Mouse (Mus musculus) adrenal gland, postnatal 36 days (tissue): ENCODE data around the gene Rorb. TPM values are rescaled to one million over a fixed set of nuclear protein-coding genes. Genes with fewer than 3 reads are reported as not detected.

Experiments
- DNase-seq, 2 experiments: peaks; one replicate each; pipeline ENCODE4 v3.0.0; 2021; ENCODE audit warnings: mixed read lengths in 1 of 2
- total RNA-seq, 2 experiments: library from RNA; stranded (reverse); gene quantifications; 2 replicates each; pipeline ENCODE4 v1.2.3; 2021

The Rorb gene
- total RNA-seq, 2 experiments from 2014 or later: 0.23 to 0.26 TPM

DNA sequence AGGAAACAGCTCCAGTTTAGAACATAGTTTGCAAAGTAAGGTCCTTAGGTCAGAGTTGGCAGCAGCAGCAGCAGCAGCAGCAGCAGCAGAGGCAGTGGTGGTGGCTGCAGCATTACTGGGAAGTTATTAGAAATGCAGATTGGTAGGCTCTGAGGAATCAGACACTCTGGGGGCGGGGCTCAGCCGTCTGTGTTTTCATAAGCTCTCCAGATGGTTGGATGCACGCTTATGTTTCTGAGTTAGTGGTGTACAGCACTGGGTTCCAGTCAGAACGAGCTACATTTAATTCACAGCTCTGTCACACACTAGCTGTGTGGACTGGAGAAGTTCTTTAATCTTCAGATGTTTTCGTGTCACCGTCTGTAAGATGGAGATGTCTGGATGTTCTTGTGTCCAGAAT lies 105.9 kb downstream of the Rorb start:
- no peak for DNase-seq

DNA sequence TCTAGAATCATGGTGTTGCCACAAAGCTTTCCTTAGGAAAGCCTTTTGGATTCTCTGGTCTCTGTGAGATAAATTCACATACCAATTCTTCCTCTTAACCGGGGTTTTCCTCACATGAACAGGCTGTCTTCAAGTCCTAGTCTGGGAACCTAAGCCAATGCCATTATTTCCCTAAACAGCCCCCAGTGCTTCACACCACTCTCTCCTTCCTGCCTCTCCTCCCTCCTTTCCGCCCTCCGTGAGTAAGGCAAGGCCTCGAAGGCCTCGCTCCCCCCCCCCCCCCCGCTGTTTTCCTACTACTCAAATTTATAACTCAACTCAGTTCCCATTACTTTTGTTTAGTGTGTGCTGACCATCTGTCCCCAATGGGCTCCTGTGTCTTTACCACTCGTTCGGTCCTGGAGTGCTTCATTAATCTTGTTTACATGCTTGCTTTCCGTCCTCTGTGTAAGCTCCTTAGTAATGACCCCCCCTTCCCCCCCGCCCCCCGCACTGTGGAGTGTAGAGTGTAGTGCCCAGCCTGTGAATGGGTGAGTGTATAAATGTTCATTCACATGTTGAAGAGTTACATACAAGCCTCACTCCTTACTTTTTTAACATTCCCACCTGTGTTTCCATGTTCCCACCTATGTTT lies 106.9 kb downstream of the Rorb start:
- DNase-seq: no peak

DNA sequence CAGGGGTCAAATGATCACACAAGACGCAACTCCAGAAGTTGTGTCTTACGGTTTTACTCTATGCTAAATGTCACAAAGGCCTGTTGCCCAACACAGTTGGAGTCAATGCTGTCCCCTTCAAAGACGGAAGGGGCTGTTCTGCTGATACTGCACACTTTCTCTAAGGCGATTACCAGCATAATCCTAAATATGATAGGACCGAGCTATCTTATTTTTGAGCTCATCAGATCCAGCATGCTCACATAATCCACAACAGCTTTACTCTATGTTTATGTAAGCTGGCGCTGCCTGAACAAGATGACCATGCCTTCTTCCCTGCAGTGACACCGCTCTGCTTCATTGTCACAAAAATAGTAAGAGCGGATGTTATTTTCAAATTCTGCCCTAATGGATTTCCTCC lies 112.0 kb downstream of the Rorb start:
- DNase-seq: no peak

- no peak for DNase-seq
Observed at GRCm38 (mm10) chr19:18997711-18998110, 113.3 kb downstream of the Rorb start.

DNA sequence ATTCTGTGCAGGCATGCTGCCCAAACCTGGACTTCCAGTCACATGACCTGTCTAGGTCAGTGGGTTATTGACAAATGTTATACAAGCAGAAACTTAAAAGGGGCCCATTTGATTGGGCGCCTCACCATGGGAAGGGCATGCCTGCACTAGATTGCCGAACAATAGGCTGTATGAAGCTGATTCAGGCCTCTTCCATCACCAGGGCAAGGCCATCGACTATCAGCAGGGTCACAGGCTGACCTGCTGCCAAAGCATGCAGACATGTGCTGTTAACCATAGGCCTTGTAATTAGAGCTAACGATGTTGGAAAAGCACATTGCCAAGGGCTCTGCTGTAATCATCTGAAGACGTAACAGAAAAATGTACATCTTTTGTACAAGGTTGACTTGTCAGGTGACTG lies 131.0 kb downstream of the Rorb start:
- peak in 1 of 2 experiments; percentile 51 for DNase-seq

GRCm38 (mm10) chr19:18974796-18975660 lies 136.0 kb downstream of the Rorb start:
- DNase-seq: peak in 1 of 2 experiments; percentile 26

GRCm38 (mm10) chr19:18969386-18969785 lies 141.6 kb downstream of the Rorb start:
- DNase-seq: no peak

DNA sequence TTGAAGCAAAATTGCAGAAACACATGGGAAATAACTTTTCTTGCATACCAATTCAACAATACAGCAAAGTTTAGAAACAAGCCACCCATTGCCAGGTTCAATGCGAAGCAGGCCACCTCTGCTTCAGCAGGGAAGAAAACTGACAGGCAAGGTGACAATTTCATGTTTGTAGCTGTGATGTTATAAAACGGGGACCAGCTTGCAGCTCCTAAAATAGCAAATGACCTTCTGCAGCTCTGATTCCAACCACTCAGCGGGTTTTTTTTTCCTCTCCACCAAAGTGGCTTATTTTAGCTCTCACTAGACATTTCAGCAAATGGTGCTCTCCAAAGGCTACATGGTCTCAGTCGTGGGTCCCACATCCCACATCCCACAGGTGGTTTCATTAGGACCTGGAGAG lies 143.7 kb downstream of the Rorb start:
- no peak for DNase-seq

- DNase-seq: no peak
Observed at GRCm38 (mm10) chr19:18959862-18960261, 151.1 kb downstream of the Rorb start.

DNA sequence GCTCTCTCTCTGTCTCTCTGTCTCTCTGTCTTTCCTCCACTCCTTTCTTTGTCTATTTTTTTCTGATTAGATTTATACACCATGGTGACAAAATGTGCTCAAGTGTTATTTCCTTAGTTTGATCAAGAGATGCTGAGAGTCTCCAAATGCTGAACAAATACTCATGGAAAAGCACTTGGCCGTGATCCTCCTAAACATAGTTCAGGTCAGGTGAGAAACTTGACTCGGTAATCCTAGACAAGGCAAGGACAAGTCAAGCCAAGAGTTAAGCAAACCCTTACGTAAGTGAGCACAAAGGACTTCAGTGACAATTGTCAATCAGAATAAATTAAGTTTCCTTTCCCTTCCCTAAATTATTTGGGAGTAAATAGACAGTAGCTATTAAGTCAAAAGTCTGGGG lies 158.2 kb downstream of the Rorb start:
- no peak for DNase-seq

GRCm38 (mm10) chr19:18947193-18947592 lies 163.8 kb downstream of the Rorb start:
- no peak for DNase-seq

GRCm38 (mm10) chr19:18945265-18945664 lies 165.7 kb downstream of the Rorb start:
- no peak for DNase-seq

- no peak for DNase-seq
Observed at GRCm38 (mm10) chr19:18941391-18941790, 169.6 kb downstream of the Rorb start.

- DNase-seq: peak; percentile 4 to 30
Observed at GRCm38 (mm10) chr19:18911755-18912340, 199.1 kb downstream of the Rorb start.

DNA sequence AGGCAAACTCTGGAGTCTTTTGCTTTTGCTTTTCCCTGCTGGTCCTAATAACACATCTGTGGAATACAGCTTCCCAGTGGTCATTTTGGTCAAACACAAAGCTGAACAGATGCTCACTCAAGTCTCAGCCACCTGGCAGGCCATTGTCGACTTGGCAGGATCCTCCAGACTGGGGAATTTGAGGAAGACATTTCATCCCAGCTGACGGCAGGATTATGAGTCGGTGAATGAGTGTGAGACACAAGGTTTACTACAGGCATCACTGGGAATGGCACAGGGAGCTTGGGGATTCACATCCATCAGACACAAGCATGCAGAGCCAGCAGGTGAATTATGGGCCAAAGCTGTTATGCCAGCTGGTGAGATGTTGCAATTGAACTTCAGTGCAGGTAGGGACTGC lies 201.4 kb downstream of the Rorb start:
- DNase-seq: no peak

- no peak for DNase-seq
Observed at GRCm38 (mm10) chr19:18905511-18905910, 205.5 kb downstream of the Rorb start.

GRCm38 (mm10) chr19:18902694-18903067 lies 208.3 kb downstream of the Rorb start:
- DNase-seq: no peak

DNA sequence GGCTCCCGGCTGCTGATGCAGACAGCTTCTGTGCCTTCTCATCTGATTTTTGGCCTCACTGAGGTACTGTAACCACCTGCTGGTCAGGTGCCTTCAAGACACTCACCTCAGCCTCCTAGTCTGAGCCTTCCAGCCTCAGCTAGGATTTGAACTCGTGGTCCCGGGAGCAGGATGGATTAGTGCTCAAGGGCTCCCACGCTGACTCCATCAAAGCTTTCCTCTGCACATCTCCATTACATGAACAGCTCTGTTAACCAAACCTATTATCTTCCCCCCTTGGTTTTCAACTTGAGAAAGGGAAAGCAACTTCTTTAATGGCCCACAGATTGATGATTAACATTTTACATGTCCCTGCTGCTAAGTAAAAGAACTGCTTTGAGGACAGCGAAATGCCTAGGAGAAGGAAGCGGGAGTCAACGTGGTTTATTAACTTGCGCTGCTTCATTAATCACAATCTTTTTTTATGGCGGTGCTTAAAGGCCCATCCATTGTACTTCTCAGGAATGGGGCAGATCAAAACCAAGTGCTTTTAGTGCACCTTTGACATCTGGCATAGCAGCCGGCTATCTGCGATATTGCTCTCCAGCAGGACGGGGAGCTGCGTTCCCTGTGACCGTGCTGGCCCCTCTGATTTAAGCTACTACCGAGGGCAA lies 208.8 kb downstream of the Rorb start:
- DNase-seq: no peak

GRCm38 (mm10) chr19:18898238-18898637 lies 212.8 kb downstream of the Rorb start:
- DNase-seq: no peak

GRCm38 (mm10) chr19:18890216-18890615 lies 220.8 kb downstream of the Rorb start:
- peak; percentile 18 to 48 for DNase-seq

DNA sequence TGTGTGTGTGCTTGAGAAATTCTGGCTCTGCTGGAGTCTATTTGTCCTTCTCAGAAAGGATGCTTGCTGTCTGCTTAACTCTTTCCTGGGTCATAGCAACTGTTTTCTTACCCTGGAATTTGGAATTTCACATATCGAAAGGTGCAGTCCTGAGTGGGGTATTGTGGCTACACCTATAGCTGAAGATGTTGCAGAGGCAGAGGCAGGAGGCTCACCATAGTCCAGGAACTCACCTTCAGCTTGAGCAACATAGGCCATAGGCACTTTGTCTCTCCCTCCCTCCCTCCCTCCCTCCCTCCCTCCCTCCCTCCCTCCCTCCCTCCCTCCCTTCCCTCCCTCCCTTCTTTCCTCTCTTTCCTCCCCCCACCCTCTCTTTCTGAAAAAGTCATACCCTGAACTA lies 221.4 kb downstream of the Rorb start:
- DNase-seq: no peak

DNA sequence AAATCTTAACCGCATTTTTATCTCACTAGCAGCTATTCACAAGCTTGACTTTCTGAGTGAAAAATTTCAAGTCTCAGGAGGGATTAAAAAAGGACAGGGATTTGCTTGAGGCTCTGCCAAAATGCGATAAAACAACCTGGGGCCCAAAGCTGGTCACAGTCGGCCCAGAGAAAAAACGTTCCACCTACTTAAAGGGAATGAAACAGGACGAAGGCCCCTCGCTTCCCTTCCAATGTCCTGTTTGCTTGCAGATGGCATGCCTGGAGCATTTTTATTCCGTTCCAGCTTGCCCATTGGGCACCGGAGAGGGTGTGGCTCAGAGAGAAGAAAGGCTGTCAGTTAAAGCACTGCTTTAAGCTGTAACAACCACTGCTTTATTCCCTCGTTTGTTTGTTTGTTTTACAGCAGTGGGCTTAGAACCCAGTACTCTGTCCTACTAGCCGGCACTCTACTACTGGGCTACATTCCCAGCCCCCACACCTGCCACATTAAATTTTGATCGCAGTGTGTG lies 221.8 kb downstream of the Rorb start:
- peak in 1 of 2 experiments; percentile 5 for DNase-seq
